Mouse (Mus musculus) embryonic facial prominence, embryonic 13.5 days (tissue): Measurements from ENCODE around the gene Zranb1. TPM values are rescaled to one million over a fixed set of nuclear protein-coding genes. Genes with fewer than 3 reads are reported as not detected.

Experiments
- ATAC-seq: fragments of 200-750 bp; cut with Nextera tagmentation; 2 replicates; pipeline ENCODE4 v1.8.0; 2017; ENCODE audit warnings: low read depth; ENCODE audit not compliant: insufficient number of reproducible peaks, insufficient read depth, low FRiP score, low TSS enrichment
- H3K27ac ChIP-seq: fragments of 300-500 bp; sonication (generic); 2 replicates; pipeline ENCODE4 v1.5.1; 2015; ENCODE audit warnings: moderate library complexity, mild to moderate bottlenecking, inconsistent platforms
- H3K27me3 ChIP-seq: fragments of 300-500 bp; sonication (generic); 2 replicates; pipeline ENCODE4 v1.6.1; 2015; ENCODE audit warnings: mild to moderate bottlenecking, inconsistent platforms
- H3K36me3 ChIP-seq: fragments of 300-500 bp; sonication (generic); 2 replicates; pipeline ENCODE4 v1.6.1; 2015; ENCODE audit warnings: mild to moderate bottlenecking, inconsistent platforms
- H3K4me1 ChIP-seq: fragments of 300-500 bp; sonication (generic); 2 replicates; pipeline ENCODE4 v1.6.1; 2015; ENCODE audit warnings: inconsistent platforms
- H3K4me2 ChIP-seq: fragments of 300-500 bp; sonication (generic); 2 replicates; pipeline ENCODE4 v1.6.1; 2015; ENCODE audit warnings: moderate library complexity, mild to moderate bottlenecking, inconsistent platforms
- H3K4me3 ChIP-seq: fragments of 300-500 bp; sonication (generic); 2 replicates; pipeline ENCODE4 v1.5.1; 2015; ENCODE audit warnings: mild to moderate bottlenecking, inconsistent platforms
- H3K9ac ChIP-seq: fragments of 300-500 bp; sonication (generic); 2 replicates; pipeline ENCODE4 v1.6.1; 2015; ENCODE audit warnings: mild to moderate bottlenecking, inconsistent platforms
- H3K9me3 ChIP-seq: fragments of 300-500 bp; sonication (generic); 2 replicates; pipeline ENCODE4 v1.6.1; 2016; ENCODE audit warnings: inconsistent platforms
- WGBS: fragments of 180-500 bp; shearing (Covaris S2); methylation state at CpG from one replicate; pipeline ENCODE4 v1.1.7; 2015; ENCODE audit warnings: mixed read lengths; 5-methylcytosine and 5-hydroxymethylcytosine counted together
- polyA plus RNA-seq: library from polyadenylated mRNA; unstranded; fragments of >200 nt; fragmentation: Nextera tagmentation; extraction: Ambion mirVana; gene quantifications from 2 replicates; pipeline ENCODE4 v1.2.1, GENCODE M21; 2015

Zranb1 gene
- polyA plus RNA-seq, 1 experiment from 2014 or later = 14.2 TPM

DNA sequence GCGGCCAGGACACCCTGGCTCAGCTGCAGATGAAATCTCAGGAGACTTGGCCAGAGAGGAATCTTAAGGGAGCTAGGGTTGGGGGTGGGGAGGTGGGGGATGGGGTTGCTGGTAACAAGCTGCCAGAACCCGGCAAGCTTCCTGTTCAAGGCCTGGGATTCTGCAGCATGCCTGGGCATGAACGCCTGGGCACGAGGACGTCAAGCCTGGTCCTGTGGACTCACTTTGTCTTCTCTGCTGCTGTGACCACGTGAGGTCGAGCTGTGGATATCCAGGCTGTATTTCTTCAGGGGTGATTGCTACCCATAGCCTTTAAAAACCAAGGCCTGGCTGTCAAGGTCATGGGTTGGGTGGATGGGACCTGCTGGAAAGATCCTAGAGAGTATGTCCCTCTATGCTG lies 74.8 kb downstream of the Zranb1 start:
- no peak overlapping the region for H3K4me2 ChIP-seq
- no peak overlapping the region for H3K9ac ChIP-seq
- H3K4me1 ChIP-seq = peaks cover 71% of the 10 kb centered on the region
- no peaks in the 10 kb centered on the region for H3K9me3 ChIP-seq
- peaks cover 13% of the 10 kb centered on the region; the same call in 1 of the 2 replicates for H3K36me3 ChIP-seq
- 70% methylated on average over 7 of the region's 7 CpGs for WGBS
- H3K27me3 ChIP-seq = no peaks in the 10 kb centered on the region
- peak overlapping the region; percentile 39; the same call in 1 of the 2 replicates for H3K27ac ChIP-seq
- H3K4me3 ChIP-seq = no peak overlapping the region
- no peak for ATAC-seq

DNA sequence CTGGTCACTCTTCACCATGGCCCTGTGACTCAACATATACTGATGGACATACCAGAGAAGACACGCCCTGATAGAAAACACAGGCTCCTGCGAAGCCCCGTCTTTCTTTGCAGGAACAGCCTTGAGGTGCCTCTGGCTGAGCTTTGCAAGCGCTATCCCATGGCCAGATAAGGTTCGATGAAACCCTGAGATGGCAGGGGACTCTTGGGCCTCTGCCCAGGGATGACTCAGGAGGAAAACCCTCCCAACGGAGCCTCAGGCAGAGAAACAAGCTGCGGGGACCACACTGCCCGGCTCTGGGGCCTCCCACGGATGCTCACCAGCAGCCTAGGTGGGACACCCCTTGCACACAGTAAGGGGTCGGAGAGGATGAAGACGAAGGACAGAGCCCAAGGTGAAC lies 76.4 kb downstream of the Zranb1 start:
- no peak for ATAC-seq
- H3K4me3 ChIP-seq = no peak overlapping the region
- no peak overlapping the region for H3K9ac ChIP-seq
- H3K4me1 ChIP-seq = peaks cover 87% of the 10 kb centered on the region
- H3K27me3 ChIP-seq = no peaks in the 10 kb centered on the region
- H3K36me3 ChIP-seq = peaks cover 12% of the 10 kb centered on the region; the same call in 1 of the 2 replicates
- 0 out of 2 replicates have a peak overlapping the region, but pooled peaks have one; percentile 11 for H3K27ac ChIP-seq
- H3K9me3 ChIP-seq = no peaks in the 10 kb centered on the region
- 70% methylated on average over 11 of the region's 11 CpGs for WGBS
- no peak overlapping the region for H3K4me2 ChIP-seq

DNA sequence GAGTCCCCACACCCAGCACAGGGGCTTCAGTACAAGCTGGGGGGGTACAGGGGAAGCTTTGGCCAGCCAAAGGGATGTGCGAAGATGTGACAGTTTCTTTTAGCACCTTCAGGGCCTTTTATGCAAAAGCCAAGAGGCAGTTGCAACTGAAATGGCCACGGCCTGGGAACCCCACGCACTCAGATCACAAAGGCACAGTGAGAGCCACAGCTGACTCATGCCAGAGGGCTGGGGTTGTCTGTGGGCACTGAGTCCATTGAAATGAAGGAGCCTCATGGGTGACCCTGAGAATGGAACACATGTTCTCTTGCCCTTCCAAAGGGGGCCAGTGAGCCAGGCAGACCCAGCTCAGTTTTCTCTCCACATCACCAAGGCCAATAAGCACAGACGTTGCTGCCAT lies 77.7 kb downstream of the Zranb1 start:
- no peak overlapping the region for H3K4me3 ChIP-seq
- ATAC-seq = no peak
- no peaks in the 10 kb centered on the region for H3K27me3 ChIP-seq
- H3K4me2 ChIP-seq = no peak overlapping the region
- H3K27ac ChIP-seq = no peak overlapping the region
- H3K4me1 ChIP-seq = peaks cover 87% of the 10 kb centered on the region
- H3K36me3 ChIP-seq = peaks cover 16% of the 10 kb centered on the region; the same call in 1 of the 2 replicates
- 91% methylated on average over 4 of the region's 4 CpGs for WGBS
- no peaks in the 10 kb centered on the region for H3K9me3 ChIP-seq
- no peak overlapping the region for H3K9ac ChIP-seq

DNA sequence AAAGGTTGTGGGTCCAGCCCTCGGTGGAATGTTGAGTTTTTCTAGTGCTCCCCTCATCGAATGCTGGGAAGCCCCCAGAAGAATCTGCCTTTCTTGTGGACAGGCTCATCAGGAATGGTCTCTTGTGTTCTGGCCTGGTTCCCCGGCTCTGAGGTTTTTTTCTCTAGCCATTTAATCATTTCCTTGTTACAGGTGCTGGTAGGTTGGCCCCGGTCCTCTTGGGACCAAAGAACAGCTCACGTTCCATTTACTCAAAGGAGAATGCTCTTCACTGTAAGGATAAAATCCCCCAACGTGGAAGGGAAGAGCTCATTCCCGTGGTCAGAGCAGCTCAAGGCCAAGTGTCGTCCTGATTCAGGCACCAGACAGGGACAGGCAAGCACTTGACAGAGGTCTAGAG lies 78.7 kb downstream of the Zranb1 start:
- WGBS = 75% methylated on average over 8 of the region's 8 CpGs
- H3K27ac ChIP-seq = no peak overlapping the region
- H3K9me3 ChIP-seq = no peaks in the 10 kb centered on the region
- H3K27me3 ChIP-seq = no peaks in the 10 kb centered on the region
- H3K4me2 ChIP-seq = no peak overlapping the region
- H3K36me3 ChIP-seq = peaks cover 25% of the 10 kb centered on the region; the same call in 1 of the 2 replicates
- H3K9ac ChIP-seq = no peak overlapping the region
- ATAC-seq = no peak
- no peak overlapping the region for H3K4me3 ChIP-seq
- H3K4me1 ChIP-seq = peaks cover 87% of the 10 kb centered on the region

DNA sequence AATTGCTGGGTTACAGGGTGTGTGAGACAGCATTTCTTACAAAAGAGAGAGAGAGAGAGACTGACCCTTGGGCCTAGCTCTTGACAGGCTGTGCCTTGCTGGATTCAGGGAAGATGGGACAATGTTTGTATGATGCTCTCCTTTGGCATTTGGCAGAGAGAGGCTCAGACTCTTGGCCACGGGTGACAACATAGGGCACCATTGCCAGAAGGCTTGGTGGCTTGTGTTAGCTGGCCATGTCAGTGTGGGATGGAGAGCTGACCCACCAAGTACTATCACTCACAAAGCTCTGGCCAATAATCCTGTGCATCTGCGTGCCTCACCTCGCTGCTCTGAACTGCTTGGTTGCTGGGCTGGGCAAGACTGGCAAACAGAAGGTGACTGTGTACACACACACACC lies 79.5 kb downstream of the Zranb1 start:
- peak overlapping the region; percentile 76; the same call in 1 of the 2 replicates for H3K27ac ChIP-seq
- no peak overlapping the region for H3K4me3 ChIP-seq
- H3K9me3 ChIP-seq = no peaks in the 10 kb centered on the region
- H3K4me1 ChIP-seq = peaks cover 87% of the 10 kb centered on the region
- peaks cover 27% of the 10 kb centered on the region; the same call in 1 of the 2 replicates for H3K36me3 ChIP-seq
- H3K4me2 ChIP-seq = no peak overlapping the region; the same call in 1 of the 2 replicates
- ATAC-seq = no peak
- H3K27me3 ChIP-seq = no peaks in the 10 kb centered on the region
- no peak overlapping the region; the same call in 1 of the 2 replicates for H3K9ac ChIP-seq
- WGBS = 90% methylated on average over 3 of the region's 3 CpGs

DNA sequence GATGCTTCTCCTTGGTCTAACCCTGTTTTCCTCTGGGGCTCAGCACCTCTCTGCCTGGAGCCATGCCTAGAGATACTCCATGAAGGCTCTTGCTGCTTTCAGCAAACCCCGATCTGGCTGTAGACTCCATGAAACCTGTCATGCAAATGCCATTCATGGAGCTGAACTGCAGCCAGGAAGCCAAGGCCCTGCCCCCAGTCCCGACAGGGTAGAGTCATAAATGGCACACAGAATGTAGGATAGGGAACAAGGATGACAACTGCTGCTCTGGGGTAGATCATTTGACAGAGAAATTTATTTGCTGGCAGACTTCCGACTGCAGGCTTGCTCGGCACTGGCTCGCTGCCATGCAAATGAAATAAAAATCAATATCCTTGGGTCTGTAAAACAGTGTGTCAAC lies 80.2 kb downstream of the Zranb1 start:
- WGBS = 20% methylated on average over 5 of the region's 5 CpGs
- no peaks in the 10 kb centered on the region for H3K27me3 ChIP-seq
- H3K4me2 ChIP-seq = peak overlapping the region; percentile 40
- H3K9me3 ChIP-seq = no peaks in the 10 kb centered on the region
- no peak for ATAC-seq
- no peak overlapping the region for H3K4me3 ChIP-seq
- no peak overlapping the region for H3K9ac ChIP-seq
- H3K27ac ChIP-seq = peak overlapping the region; percentile 76
- peaks cover 87% of the 10 kb centered on the region for H3K4me1 ChIP-seq
- peaks cover 27% of the 10 kb centered on the region; the same call in 1 of the 2 replicates for H3K36me3 ChIP-seq

DNA sequence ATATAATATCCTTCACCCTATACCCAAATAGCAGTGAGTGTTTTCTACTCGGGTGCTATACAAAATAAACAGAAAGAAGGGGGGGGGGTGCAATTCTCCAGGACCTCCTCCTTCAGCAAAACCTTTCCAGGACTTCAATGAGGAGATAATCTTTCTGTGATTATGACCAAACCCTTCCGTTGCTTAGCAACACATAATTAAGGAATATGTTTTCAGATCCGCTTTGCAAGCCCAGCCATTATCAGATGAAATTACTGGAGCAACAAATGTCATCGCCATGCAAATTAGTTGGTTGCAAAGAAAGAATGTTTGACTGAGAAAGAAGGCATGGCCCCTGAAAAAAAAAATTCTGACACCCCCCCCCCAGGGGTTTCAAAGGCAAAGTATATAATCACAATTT lies 80.7 kb downstream of the Zranb1 start:
- Histone ChIP-seq H3K27me3 (no peaks in the 10 kb centered on the region), H3K4me1 (peaks cover 84% of the 10 kb centered on the region), H3K4me2 (peak overlapping the region; percentile 40), H3K9ac (no peak overlapping the region), H3K4me3 (no peak overlapping the region), H3K27ac (no peak overlapping the region), H3K36me3 (peaks cover 27% of the 10 kb centered on the region; the same call in 1 of the 2 replicates), H3K9me3 (no peaks in the 10 kb centered on the region)
- WGBS = 24% methylated on average over 4 of the region's 4 CpGs
- ATAC-seq = no peak

DNA sequence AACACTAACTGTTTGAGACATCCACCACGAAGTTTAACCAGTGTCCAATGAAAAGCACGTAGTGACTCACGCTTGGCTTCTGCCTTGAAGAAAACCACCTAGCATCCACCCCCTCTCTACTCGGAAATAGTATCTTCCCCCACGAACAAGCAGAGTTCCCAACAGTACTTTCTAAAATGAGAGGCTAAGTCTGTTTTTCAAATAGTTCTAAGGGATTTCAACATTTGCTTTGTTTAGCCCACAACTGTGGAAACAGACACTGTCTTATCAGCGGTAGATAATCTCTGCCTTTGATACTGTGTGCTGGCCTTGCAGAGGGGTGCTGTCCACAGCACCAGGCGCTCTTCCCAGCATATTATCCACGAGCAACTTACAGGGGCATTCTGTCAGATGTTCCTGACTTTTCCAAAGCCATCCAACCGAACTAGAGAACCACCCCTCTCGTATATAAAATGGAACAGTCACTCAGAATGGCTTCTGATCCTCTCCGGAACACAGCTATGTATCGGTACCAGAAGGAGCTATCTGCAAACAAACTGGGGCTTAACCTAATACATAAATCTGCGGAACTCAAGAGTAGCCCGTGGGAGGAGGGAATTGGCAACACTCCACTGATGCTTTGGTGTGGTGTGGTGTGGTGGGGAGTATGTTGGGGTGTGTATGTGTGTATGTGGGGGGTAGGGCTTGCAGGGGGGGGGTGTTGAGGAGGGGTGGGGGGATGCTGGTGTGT lies 81.9 kb downstream of the Zranb1 start:
- ATAC-seq = no peak
- 0 out of 2 replicates have a peak overlapping the region, but pooled peaks have one; percentile 6 for H3K9ac ChIP-seq
- H3K36me3 ChIP-seq = peaks cover 27% of the 10 kb centered on the region; the same call in 1 of the 2 replicates
- H3K4me3 ChIP-seq = no peak overlapping the region
- peak overlapping the region; percentile 57; the same call in 1 of the 2 replicates for H3K27ac ChIP-seq
- H3K9me3 ChIP-seq = no peaks in the 10 kb centered on the region
- 49% methylated on average over 14 of the region's 14 CpGs for WGBS
- no peaks in the 10 kb centered on the region for H3K27me3 ChIP-seq
- peak overlapping the region; percentile 7; the same call in 1 of the 2 replicates for H3K4me2 ChIP-seq
- H3K4me1 ChIP-seq = peaks cover 75% of the 10 kb centered on the region

DNA sequence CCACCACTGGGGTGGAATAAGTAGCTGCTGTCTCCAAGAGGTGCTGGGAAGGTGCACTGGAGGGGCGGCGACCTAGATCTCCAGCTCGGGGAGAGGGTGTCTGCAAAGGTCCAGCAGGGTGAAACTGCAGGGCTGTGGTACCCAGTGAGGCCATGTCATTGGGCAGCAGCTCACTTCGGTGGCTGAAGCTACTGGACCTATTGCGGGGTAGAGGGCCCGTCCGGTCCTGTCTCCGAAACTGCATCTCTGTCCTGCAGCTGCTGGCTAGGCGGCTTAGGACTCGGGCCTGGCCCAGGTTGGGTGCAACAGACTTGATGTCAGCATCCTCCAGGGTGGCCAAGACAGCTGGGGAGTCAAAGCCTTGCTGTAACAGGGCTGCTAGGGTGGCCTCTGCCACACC lies 83.0 kb downstream of the Zranb1 start:
- no peaks in the 10 kb centered on the region for H3K9me3 ChIP-seq
- no peak overlapping the region for H3K4me3 ChIP-seq
- WGBS = 95% methylated on average over 10 of the region's 10 CpGs
- no peak overlapping the region for H3K4me2 ChIP-seq
- H3K4me1 ChIP-seq = peaks cover 77% of the 10 kb centered on the region
- peaks cover 27% of the 10 kb centered on the region; the same call in 1 of the 2 replicates for H3K36me3 ChIP-seq
- no peak for ATAC-seq
- 0 out of 2 replicates have a peak overlapping the region, but pooled peaks have one; percentile 34 for H3K27ac ChIP-seq
- no peak overlapping the region for H3K9ac ChIP-seq
- no peaks in the 10 kb centered on the region for H3K27me3 ChIP-seq

DNA sequence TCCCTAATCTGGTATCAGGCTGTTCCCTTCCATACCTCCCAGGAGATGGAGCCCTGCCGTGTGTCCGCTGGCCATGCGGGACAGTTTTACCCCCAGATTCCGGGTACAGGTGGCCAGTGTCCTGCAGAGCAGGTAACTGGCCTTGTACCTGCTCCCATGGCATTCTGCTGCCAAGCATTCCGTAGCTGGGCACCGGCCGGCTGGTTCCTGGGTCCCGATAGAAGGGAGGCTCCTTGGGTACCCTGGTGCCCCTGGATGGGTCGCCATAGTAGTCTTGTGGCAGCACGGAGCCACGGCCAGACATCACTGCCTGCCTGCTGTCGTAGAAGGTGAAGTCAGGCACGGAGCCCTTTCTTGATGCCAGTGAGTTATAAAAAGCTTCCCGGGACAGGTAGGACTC lies 83.7 kb downstream of the Zranb1 start:
- no peak for ATAC-seq
- H3K4me2 ChIP-seq = no peak overlapping the region
- no peaks in the 10 kb centered on the region for H3K27me3 ChIP-seq
- H3K4me1 ChIP-seq = peaks cover 82% of the 10 kb centered on the region
- H3K27ac ChIP-seq = peak overlapping the region; percentile 62; the same call in 1 of the 2 replicates
- 90% methylated on average over 14 of the region's 14 CpGs for WGBS
- no peaks in the 10 kb centered on the region for H3K9me3 ChIP-seq
- H3K9ac ChIP-seq = no peak overlapping the region
- peaks cover 24% of the 10 kb centered on the region; the same call in 1 of the 2 replicates for H3K36me3 ChIP-seq
- H3K4me3 ChIP-seq = no peak overlapping the region

DNA sequence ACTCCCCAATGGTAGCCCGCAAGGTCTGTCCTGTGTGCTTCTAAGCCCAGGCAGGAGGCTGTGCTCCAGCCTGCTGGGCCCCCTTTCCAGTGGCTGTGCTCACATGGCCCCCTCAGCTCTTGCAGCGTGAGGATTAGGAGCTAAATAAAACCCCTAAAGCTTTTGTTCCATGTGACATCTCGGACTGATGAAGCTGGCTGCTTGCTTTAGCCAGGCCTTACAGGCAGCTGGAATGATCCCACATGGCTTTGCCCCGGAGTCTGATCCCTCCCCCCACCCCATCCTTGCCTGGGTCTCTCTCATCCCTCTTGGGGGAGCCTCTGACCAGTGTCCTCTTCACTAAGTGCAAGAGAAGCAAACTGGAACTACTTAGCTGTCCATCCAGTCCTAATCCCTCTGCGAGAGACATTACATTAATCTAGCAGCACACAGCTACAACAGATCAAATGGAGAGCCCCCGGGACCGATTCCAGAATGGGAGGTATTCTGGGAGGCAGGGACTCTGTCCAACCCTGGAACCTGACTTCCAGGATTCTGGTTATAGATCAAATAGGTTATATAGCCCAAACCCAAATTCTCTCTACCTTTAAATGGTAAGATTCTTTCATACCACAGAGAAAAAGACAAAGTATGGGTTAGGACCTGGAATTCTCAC lies 84.6 kb downstream of the Zranb1 start:
- Histone ChIP-seq H3K4me3 (no peak overlapping the region), H3K9me3 (no peaks in the 10 kb centered on the region), H3K4me2 (peak overlapping the region; percentile 20; the same call in 1 of the 2 replicates), H3K27ac (peak overlapping the region; percentile 62), H3K9ac (peak overlapping the region; percentile 49; the same call in 1 of the 2 replicates), H3K27me3 (no peaks in the 10 kb centered on the region), H3K4me1 (peaks cover 82% of the 10 kb centered on the region), H3K36me3 (peaks cover 15% of the 10 kb centered on the region; the same call in 1 of the 2 replicates)
- ATAC-seq = no peak
- 28% methylated on average over 7 of the region's 7 CpGs for WGBS
